Mouse (Mus musculus) liver, postnatal 0 days (tissue): ENCODE measurements around the gene Anxa6. TPM values are rescaled to one million over a fixed set of nuclear protein-coding genes. Genes with fewer than 3 reads are reported as not detected.

Experiments used
- ATAC-seq: fragments of 200-750 bp; cut with Nextera tagmentation; 2 replicates; pipeline ENCODE4 v1.8.0; 2017; ENCODE audit warnings: mild to moderate bottlenecking, moderate library complexity
- DNase-seq: peaks from one replicate; pipeline ENCODE4 v3.0.0-alpha.2; 2016
- H3K27ac ChIP-seq: fragments of 300-500 bp; sonication (generic); 2 replicates; pipeline ENCODE4 v1.5.1; 2014; ENCODE audit warnings: antibody characterized with exemption, moderate library complexity, mild to moderate bottlenecking, low read depth
- H3K27me3 ChIP-seq: fragments of 300-500 bp; sonication (generic); 2 replicates; pipeline ENCODE4 v1.6.1; 2014; ENCODE audit warnings: low read length, control low read depth, mixed read lengths; ENCODE audit not compliant: insufficient read depth
- H3K36me3 ChIP-seq: fragments of 300-500 bp; sonication (generic); replicated peaks from 2 replicates; pipeline ENCODE4 v1.6.1; 2014; ENCODE audit warnings: mild to moderate bottlenecking, control low read depth, low read length, moderate library complexity, mixed read lengths; ENCODE audit not compliant: insufficient read depth
- H3K4me1 ChIP-seq: fragments of 300-500 bp; sonication (generic); 2 replicates; pipeline ENCODE4 v1.6.1; 2014; ENCODE audit warnings: antibody characterized with exemption, mild to moderate bottlenecking, control low read depth; ENCODE audit not compliant: insufficient read depth
- H3K4me2 ChIP-seq: fragments of 300-500 bp; sonication (generic); 2 replicates; pipeline ENCODE4 v1.6.1; 2014; ENCODE audit warnings: low read depth, mild to moderate bottlenecking, low read length, moderate library complexity, mixed read lengths
- H3K4me3 ChIP-seq: fragments of 300-500 bp; sonication (generic); 2 replicates; pipeline ENCODE4 v1.5.1; 2014; ENCODE audit warnings: low read depth, low read length
- H3K9ac ChIP-seq: fragments of 300-500 bp; sonication (generic); replicated peaks from 2 replicates; pipeline ENCODE4 v1.6.1; 2014; ENCODE audit warnings: mild to moderate bottlenecking, moderate library complexity
- H3K9me3 ChIP-seq: fragments of 300-500 bp; sonication (generic); 2 replicates; pipeline ENCODE4 v1.6.1; 2016; ENCODE audit warnings: mild to moderate bottlenecking, control low read depth, low read length, mixed read lengths
- CTCF ChIP-seq: sonication (generic); IDR thresholded peaks from 2 replicates; pipeline ENCODE4 v1.5.1; 2016; ENCODE audit warnings: antibody characterized with exemption, low read depth
- EP300 ChIP-seq: IDR thresholded peaks from 2 replicates; pipeline ENCODE4 v1.6.1; 2016; ENCODE audit warnings: antibody characterized with exemption, low read depth, mild to moderate bottlenecking
- WGBS: fragments of 180-500 bp; shearing (Covaris S2); extraction: QIAGEN DNeasy Blood & Tissue Kit; methylation state at CpG from one replicate; pipeline ENCODE4 v1.1.7; 2014; ENCODE audit not compliant: insufficient replicate concordance; 5-methylcytosine and 5-hydroxymethylcytosine counted together
- polyA plus RNA-seq: library from polyadenylated mRNA; unstranded; fragments of >200 nt; fragmentation: Nextera tagmentation; extraction: Ambion mirVana; gene quantifications from 2 replicates; pipeline ENCODE4 v1.2.1, GENCODE M21; 2015

The Anxa6 gene
- polyA plus RNA-seq, 1 experiment from 2014 or later, result 47.5 TPM

GRCm38 (mm10) chr11:55036601-55037000, 3.4 kb upstream of the Anxa6 start:
- H3K9ac ChIP-seq, result no peak overlapping the region
- H3K4me2 ChIP-seq, result no peak overlapping the region
- no peaks in the 10 kb centered on the region for H3K9me3 ChIP-seq
- no peak for ATAC-seq
- TF ChIP-seq CTCF, result no peak
- no peak for TF ChIP-seq EP300
- 37% methylated on average over 3 of the region's 3 CpGs for WGBS
- no peak overlapping the region for H3K4me3 ChIP-seq
- no peak for DNase-seq
- no peaks in the 10 kb centered on the region for H3K36me3 ChIP-seq
- H3K27ac ChIP-seq, result no peak overlapping the region
- H3K27me3 ChIP-seq, result no peaks in the 10 kb centered on the region
- H3K4me1 ChIP-seq, result peaks cover 24% of the 10 kb centered on the region

- no peak for DNase-seq
- Histone ChIP-seq H3K9ac (peak overlapping the region; percentile 65), H3K27me3 (no peaks in the 10 kb centered on the region), H3K4me2 (peak overlapping the region; percentile 91), H3K4me1 (peaks cover 41% of the 10 kb centered on the region), H3K9me3 (no peaks in the 10 kb centered on the region), H3K4me3 (peak overlapping the region; percentile 60), H3K36me3 (no peaks in the 10 kb centered on the region), H3K27ac (peak overlapping the region; percentile 68)
- no peak for ATAC-seq
- 5% methylated on average over 5 of the region's 5 CpGs for WGBS
- TF ChIP-seq CTCF (no peak), EP300 (no peak)
Observed at GRCm38 (mm10) chr11:55032286-55032685, 959 bp downstream of the Anxa6 start.

- Histone ChIP-seq H3K36me3 (no peaks in the 10 kb centered on the region), H3K4me3 (peak overlapping the region; percentile 60), H3K9ac (no peak overlapping the region; the same call in 1 of the 2 replicates), H3K4me2 (peak overlapping the region; percentile 91), H3K4me1 (peaks cover 45% of the 10 kb centered on the region), H3K27ac (peak overlapping the region; percentile 57), H3K27me3 (no peaks in the 10 kb centered on the region), H3K9me3 (no peaks in the 10 kb centered on the region)
- TF ChIP-seq EP300 (no peak), CTCF (no peak)
- DNase-seq (no peak), ATAC-seq (no peak)
- WGBS, result 0% methylated on average over 2 of the region's 4 CpGs
Observed at GRCm38 (mm10) chr11:55031991-55032280, 1.3 kb downstream of the Anxa6 start.

DNA sequence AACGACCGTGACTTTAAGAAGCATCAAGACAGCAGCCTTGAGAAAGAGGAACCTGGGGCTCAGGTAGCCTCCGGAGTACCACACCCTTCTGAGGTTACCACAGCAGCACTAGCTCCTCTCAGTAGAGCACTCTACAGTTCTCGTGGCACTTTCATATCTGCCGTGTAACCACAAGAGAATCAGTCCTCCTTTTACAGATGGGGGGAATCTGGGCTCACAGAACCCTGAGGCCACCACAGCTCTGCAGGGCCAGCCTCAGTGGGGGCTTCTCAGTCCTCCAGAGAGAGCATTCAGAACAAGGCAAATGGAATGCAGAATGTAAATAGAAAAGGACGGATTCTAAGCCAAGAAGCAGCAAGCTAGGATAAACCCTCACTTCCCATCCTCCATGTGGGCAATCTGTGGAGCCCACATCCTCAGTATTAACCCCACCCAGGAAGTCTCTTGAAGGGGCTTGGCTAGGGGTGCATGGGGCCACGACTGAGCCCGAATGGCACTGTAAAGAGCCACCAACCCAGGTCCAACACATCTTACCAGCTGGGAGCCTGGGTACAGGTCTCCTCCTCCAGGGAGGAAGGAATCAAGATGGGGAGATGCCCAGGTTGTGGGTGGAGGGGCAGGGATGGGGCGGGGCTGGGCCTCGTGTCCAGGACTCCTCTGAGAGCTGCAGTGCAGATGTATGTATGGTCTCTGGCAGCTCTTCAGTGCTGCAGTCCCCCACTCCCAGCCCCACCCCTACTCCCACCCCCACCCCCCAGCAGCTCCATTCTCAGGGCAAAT, 1.8 kb downstream of the Anxa6 start:
- DNase-seq (no peak), ATAC-seq (no peak)
- no peak for TF ChIP-seq EP300
- TF ChIP-seq CTCF, result no peak
- H3K4me1 ChIP-seq, result peaks cover 50% of the 10 kb centered on the region
- no peaks in the 10 kb centered on the region for H3K9me3 ChIP-seq
- H3K4me2 ChIP-seq, result peak overlapping the region; percentile 91
- H3K36me3 ChIP-seq, result no peaks in the 10 kb centered on the region
- 29% methylated on average over 10 of the region's 10 CpGs for WGBS
- no peak overlapping the region for H3K9ac ChIP-seq
- peak overlapping the region; percentile 57 for H3K27ac ChIP-seq
- H3K27me3 ChIP-seq, result no peaks in the 10 kb centered on the region
- peak overlapping the region; percentile 60 for H3K4me3 ChIP-seq

GRCm38 (mm10) chr11:55028509-55028908, 4.7 kb downstream of the Anxa6 start:
- H3K4me2 ChIP-seq, result peak overlapping the region; percentile 44
- H3K9me3 ChIP-seq, result no peaks in the 10 kb centered on the region
- H3K36me3 ChIP-seq, result 0 out of 2 replicates have a peak, but pooled peaks cover 2% of the 10 kb centered on the region
- peak; percentile 59 for ATAC-seq
- TF ChIP-seq CTCF (no peak), EP300 (peak; percentile 32; the same call in 1 of the 2 replicates)
- no peak for DNase-seq
- H3K27ac ChIP-seq, result peak overlapping the region; percentile 89
- no peak overlapping the region; the same call in 1 of the 2 replicates for H3K9ac ChIP-seq
- peaks cover 58% of the 10 kb centered on the region for H3K4me1 ChIP-seq
- H3K4me3 ChIP-seq, result no peak overlapping the region
- 41% methylated on average over 2 of the region's 2 CpGs for WGBS
- no peaks in the 10 kb centered on the region for H3K27me3 ChIP-seq

- Histone ChIP-seq H3K9me3 (no peaks in the 10 kb centered on the region), H3K36me3 (0 out of 2 replicates have a peak, but pooled peaks cover 2% of the 10 kb centered on the region), H3K4me2 (0 out of 2 replicates have a peak overlapping the region, but pooled peaks have one; percentile 13), H3K4me3 (no peak overlapping the region), H3K9ac (no peak overlapping the region), H3K27me3 (no peaks in the 10 kb centered on the region), H3K4me1 (peaks cover 61% of the 10 kb centered on the region), H3K27ac (peak overlapping the region; percentile 89)
- 69% methylated on average over 2 of the region's 2 CpGs for WGBS
- TF ChIP-seq CTCF, result no peak
- no peak for ATAC-seq
- no peak for DNase-seq
Observed at GRCm38 (mm10) chr11:55027204-55027855, 5.9 kb downstream of the Anxa6 start.
